Mouse (Mus musculus) embryonic facial prominence, embryonic 15.5 days (tissue): Measurements from ENCODE around the gene Mxi1. TPM values are rescaled to one million over a fixed set of nuclear protein-coding genes. Genes with fewer than 3 reads are reported as not detected.
A peak's percentile ranks its signal among the peaks of the same experiment; 100 is the strongest.

Source experiments
- ATAC-seq: fragments of 200-750 bp; cut with Nextera tagmentation; 2 replicates; pipeline ENCODE4 v1.8.0; 2017; ENCODE audit warnings: low read depth, moderate TSS enrichment; ENCODE audit not compliant: insufficient number of reproducible peaks, low FRiP score, low TSS enrichment
- H3K27ac ChIP-seq: fragments of 300-500 bp; sonication (generic); replicated peaks from 2 replicates; pipeline ENCODE4 v1.5.1; 2015; ENCODE audit warnings: mild to moderate bottlenecking, inconsistent platforms
- H3K27me3 ChIP-seq: fragments of 300-500 bp; sonication (generic); 2 replicates; pipeline ENCODE4 v1.6.1; 2015; ENCODE audit warnings: inconsistent platforms
- H3K36me3 ChIP-seq: fragments of 300-500 bp; sonication (generic); 2 replicates; pipeline ENCODE4 v1.6.1; 2015; ENCODE audit warnings: mild to moderate bottlenecking, inconsistent platforms
- H3K4me1 ChIP-seq: fragments of 300-500 bp; sonication (generic); 2 replicates; pipeline ENCODE4 v1.6.1; 2015; ENCODE audit warnings: inconsistent platforms
- H3K4me2 ChIP-seq: fragments of 300-500 bp; sonication (generic); replicated peaks from 2 replicates; pipeline ENCODE4 v1.6.1; 2015; ENCODE audit warnings: mild to moderate bottlenecking, inconsistent platforms
- H3K4me3 ChIP-seq: fragments of 300-500 bp; sonication (generic); replicated peaks from 2 replicates; pipeline ENCODE4 v1.5.1; 2015; ENCODE audit warnings: mild to moderate bottlenecking, inconsistent platforms
- H3K9ac ChIP-seq: fragments of 300-500 bp; sonication (generic); 2 replicates; pipeline ENCODE4 v1.6.1; 2015; ENCODE audit warnings: inconsistent platforms
- H3K9me3 ChIP-seq: fragments of 300-500 bp; sonication (generic); replicated peaks from 2 replicates; pipeline ENCODE4 v1.6.1; 2016; ENCODE audit warnings: inconsistent platforms
- WGBS: fragments of 180-500 bp; shearing (Covaris S2); methylation state at CpG from one replicate; pipeline ENCODE4 v1.1.7; 2015; 5-methylcytosine and 5-hydroxymethylcytosine counted together
- polyA plus RNA-seq: library from polyadenylated mRNA; unstranded; fragments of >200 nt; fragmentation: Nextera tagmentation; extraction: Ambion mirVana; gene quantifications from 2 replicates; pipeline ENCODE4 v1.2.1, GENCODE M21; 2015

Mxi1 gene
- polyA plus RNA-seq, 1 experiment from 2014 or later, result 47.9 TPM

- Histone ChIP-seq H3K4me3 (peak overlapping the region; percentile 91), H3K4me1 (peaks cover 29% of the 10 kb centered on the region), H3K9me3 (no peaks in the 10 kb centered on the region), H3K4me2 (peak overlapping the region; percentile 93), H3K36me3 (peaks cover 14% of the 10 kb centered on the region), H3K27ac (peak overlapping the region; percentile 82), H3K9ac (peak overlapping the region; percentile 71), H3K27me3 (no peaks in the 10 kb centered on the region)
- under 1% methylated on average over 28 of the region's 29 CpGs for WGBS
- peak; percentile 83 for ATAC-seq
Measured at GRCm38 (mm10) chr19:53329992-53330381, 19.7 kb downstream of the Mxi1 start.

GRCm38 (mm10) chr19:53331882-53332500, 21.7 kb downstream of the Mxi1 start:
- H3K27ac ChIP-seq, result no peak overlapping the region
- 92% methylated on average over 21 of the region's 21 CpGs for WGBS
- H3K9me3 ChIP-seq, result no peaks in the 10 kb centered on the region
- no peak overlapping the region for H3K4me3 ChIP-seq
- peaks cover 15% of the 10 kb centered on the region; the same call in 1 of the 2 replicates for H3K4me1 ChIP-seq
- no peak overlapping the region for H3K9ac ChIP-seq
- H3K4me2 ChIP-seq, result no peak overlapping the region
- H3K36me3 ChIP-seq, result peaks cover 15% of the 10 kb centered on the region
- ATAC-seq, result no peak
- no peaks in the 10 kb centered on the region for H3K27me3 ChIP-seq

GRCm38 (mm10) chr19:53333730-53334129, 23.4 kb downstream of the Mxi1 start:
- no peaks in the 10 kb centered on the region for H3K9me3 ChIP-seq
- peaks cover 15% of the 10 kb centered on the region; the same call in 1 of the 2 replicates for H3K4me1 ChIP-seq
- H3K36me3 ChIP-seq, result peaks cover 28% of the 10 kb centered on the region
- WGBS, result 92% methylated on average over 6 of the region's 6 CpGs
- no peak overlapping the region for H3K9ac ChIP-seq
- no peak overlapping the region for H3K4me3 ChIP-seq
- no peaks in the 10 kb centered on the region for H3K27me3 ChIP-seq
- no peak overlapping the region for H3K27ac ChIP-seq
- no peak for ATAC-seq
- H3K4me2 ChIP-seq, result no peak overlapping the region

- no peak overlapping the region for H3K27ac ChIP-seq
- H3K9me3 ChIP-seq, result no peaks in the 10 kb centered on the region
- WGBS, result 81% methylated on average over 9 of the region's 9 CpGs
- no peak overlapping the region for H3K9ac ChIP-seq
- no peaks in the 10 kb centered on the region for H3K27me3 ChIP-seq
- no peak for ATAC-seq
- no peak overlapping the region for H3K4me2 ChIP-seq
- H3K4me1 ChIP-seq, result peaks cover 13% of the 10 kb centered on the region; the same call in 1 of the 2 replicates
- peaks cover 28% of the 10 kb centered on the region for H3K36me3 ChIP-seq
- H3K4me3 ChIP-seq, result no peak overlapping the region
Measured at GRCm38 (mm10) chr19:53335241-53335640, 24.9 kb downstream of the Mxi1 start.

- 24% methylated on average over 6 of the region's 6 CpGs for WGBS
- no peak for ATAC-seq
- Histone ChIP-seq H3K27me3 (no peaks in the 10 kb centered on the region), H3K4me2 (no peak overlapping the region), H3K9me3 (no peaks in the 10 kb centered on the region), H3K27ac (no peak overlapping the region), H3K4me3 (no peak overlapping the region), H3K36me3 (peaks cover 13% of the 10 kb centered on the region), H3K4me1 (peaks cover 7% of the 10 kb centered on the region), H3K9ac (no peak overlapping the region)
Measured at GRCm38 (mm10) chr19:53340423-53340822, 30.1 kb downstream of the Mxi1 start.

GRCm38 (mm10) chr19:53343174-53343881, 33.0 kb downstream of the Mxi1 start:
- Histone ChIP-seq H3K36me3 (peaks cover 2% of the 10 kb centered on the region; the same call in 1 of the 2 replicates), H3K27me3 (no peaks in the 10 kb centered on the region), H3K4me3 (no peak overlapping the region), H3K4me1 (peaks cover 12% of the 10 kb centered on the region), H3K9ac (no peak overlapping the region), H3K4me2 (no peak overlapping the region), H3K9me3 (no peaks in the 10 kb centered on the region), H3K27ac (no peak overlapping the region)
- no peak for ATAC-seq
- WGBS, result 88% methylated on average over 13 of the region's 13 CpGs

GRCm38 (mm10) chr19:53344062-53344461, 33.7 kb downstream of the Mxi1 start:
- Histone ChIP-seq H3K4me2 (no peak overlapping the region), H3K9me3 (no peaks in the 10 kb centered on the region), H3K27ac (no peak overlapping the region), H3K4me3 (no peak overlapping the region), H3K9ac (no peak overlapping the region), H3K27me3 (no peaks in the 10 kb centered on the region), H3K36me3 (peaks cover 2% of the 10 kb centered on the region; the same call in 1 of the 2 replicates), H3K4me1 (peaks cover 12% of the 10 kb centered on the region)
- ATAC-seq, result no peak
- WGBS, result 86% methylated on average over 16 of the region's 16 CpGs

- no peak for ATAC-seq
- Histone ChIP-seq H3K27me3 (no peaks in the 10 kb centered on the region), H3K4me3 (no peak overlapping the region), H3K36me3 (peaks cover 4% of the 10 kb centered on the region; the same call in 1 of the 2 replicates), H3K9me3 (no peaks in the 10 kb centered on the region), H3K4me1 (peaks cover 12% of the 10 kb centered on the region), H3K27ac (no peak overlapping the region), H3K9ac (no peak overlapping the region), H3K4me2 (no peak overlapping the region)
- WGBS, result 41% methylated on average over 14 of the region's 14 CpGs
Measured at GRCm38 (mm10) chr19:53345766-53346165, 35.4 kb downstream of the Mxi1 start.

GRCm38 (mm10) chr19:53353864-53354263, 43.5 kb downstream of the Mxi1 start:
- H3K4me3 ChIP-seq, result no peak overlapping the region
- H3K9me3 ChIP-seq, result no peaks in the 10 kb centered on the region
- H3K4me1 ChIP-seq, result peaks cover 4% of the 10 kb centered on the region; the same call in 1 of the 2 replicates
- H3K4me2 ChIP-seq, result no peak overlapping the region
- no peak overlapping the region for H3K9ac ChIP-seq
- no peak for ATAC-seq
- no peaks in the 10 kb centered on the region for H3K27me3 ChIP-seq
- H3K36me3 ChIP-seq, result peaks cover 9% of the 10 kb centered on the region
- H3K27ac ChIP-seq, result no peak overlapping the region
- 83% methylated on average over 7 of the region's 7 CpGs for WGBS

GRCm38 (mm10) chr19:53354271-53355000, 44.1 kb downstream of the Mxi1 start:
- 72% methylated on average over 7 of the region's 7 CpGs for WGBS
- no peak overlapping the region for H3K9ac ChIP-seq
- peaks cover 9% of the 10 kb centered on the region for H3K4me1 ChIP-seq
- H3K27me3 ChIP-seq, result no peaks in the 10 kb centered on the region
- ATAC-seq, result no peak
- no peak overlapping the region for H3K4me2 ChIP-seq
- H3K36me3 ChIP-seq, result peaks cover 9% of the 10 kb centered on the region
- H3K9me3 ChIP-seq, result no peaks in the 10 kb centered on the region
- H3K27ac ChIP-seq, result no peak overlapping the region
- no peak overlapping the region for H3K4me3 ChIP-seq

- Histone ChIP-seq H3K9ac (no peak overlapping the region), H3K36me3 (peaks cover 9% of the 10 kb centered on the region), H3K4me1 (peaks cover 15% of the 10 kb centered on the region), H3K4me2 (no peak overlapping the region), H3K27me3 (no peaks in the 10 kb centered on the region), H3K27ac (no peak overlapping the region), H3K9me3 (no peaks in the 10 kb centered on the region), H3K4me3 (no peak overlapping the region)
- WGBS, result 82% methylated on average over 16 of the region's 16 CpGs
- ATAC-seq, result no peak
Measured at GRCm38 (mm10) chr19:53355065-53355464, 44.7 kb downstream of the Mxi1 start.
